In genomic region chr9:84072534-84072933, GRCm38 (mm10) we compare ENCODE assay signal across 21 mouse cellular contexts.
"Had no signal": no experiment of that assay in that cellular context is flagged by ENCODE, and none has a peak within 500 bp of the region (broad histone marks: within the 10 kb centered on the region; RNA-seq: fewer than 3 reads in every experiment).

No protein-coding gene starts in this region.

- H3K27me3 ChIP-seq: kidney, embryonic 15.5 days; limb, embryonic 15.5 days; neural tube, embryonic 12.5 days; neural tube, embryonic 15.5 days had no signal

- H3K4me2 ChIP-seq: kidney, embryonic 15.5 days; liver, embryonic 11.5 days; lung, embryonic 14.5 days; midbrain, embryonic 11.5 days; neural tube, embryonic 12.5 days; neural tube, embryonic 15.5 days had no signal

- DNase-seq: kidney, adult 8-10 months; kidney, postnatal 10 days; kidney, postnatal 36 days; liver, postnatal 0 days; lung, embryonic 14.5 days; midbrain, embryonic 14.5 days; retina, postnatal 1 day; right cerebral cortex, postnatal 25 days; spleen, adult 18-20 months; thymus, adult 2 months; thymus, postnatal 14 days; thymus, postnatal 4 days had no signal

- H3K4me3 ChIP-seq: kidney, embryonic 15.5 days; limb, embryonic 15.5 days; neural tube, embryonic 12.5 days; neural tube, embryonic 15.5 days had no signal

- H3K27ac ChIP-seq: kidney, embryonic 15.5 days; limb, embryonic 15.5 days; liver, embryonic 14.5 days; macrophage; neural tube, embryonic 12.5 days; neural tube, embryonic 15.5 days had no signal

- H3K36me3 ChIP-seq: kidney, embryonic 15.5 days; limb, embryonic 15.5 days; neural tube, embryonic 12.5 days; neural tube, embryonic 15.5 days had no signal

- H3K9me3 ChIP-seq: kidney, embryonic 15.5 days; limb, embryonic 15.5 days; neural tube, embryonic 12.5 days; neural tube, embryonic 15.5 days had no signal

- H3K4me1 ChIP-seq: limb, embryonic 15.5 days; neural tube, embryonic 12.5 days; neural tube, embryonic 15.5 days had no signal

- ATAC-seq: liver, postnatal 0 days; lung, postnatal 0 days had no signal

- H3K9ac ChIP-seq: kidney, embryonic 15.5 days; limb, embryonic 15.5 days; liver, embryonic 14.5 days; liver, postnatal 0 days; lung, embryonic 14.5 days; neural tube, embryonic 12.5 days; neural tube, embryonic 15.5 days had no signal
